Mouse (Mus musculus) spleen, adult 2 months (tissue): ENCODE data around the gene Trim75.

Experiments used
- CTCF ChIP-seq: fragments of 200-500 bp; IDR thresholded peaks from 2 replicates; pipeline ENCODE4 v1.5.1; 2011; ENCODE audit warnings: mild to moderate bottlenecking, inconsistent platforms; ENCODE audit not compliant: insufficient read depth, insufficient read length, insufficient replicate concordance; ENCODE audit errors: extremely low read depth
- POLR2A ChIP-seq: fragments of 200-500 bp; IDR thresholded peaks from 2 replicates; pipeline ENCODE4 v1.6.1; 2011; ENCODE audit warnings: low read depth, low read length, inconsistent platforms

DNA sequence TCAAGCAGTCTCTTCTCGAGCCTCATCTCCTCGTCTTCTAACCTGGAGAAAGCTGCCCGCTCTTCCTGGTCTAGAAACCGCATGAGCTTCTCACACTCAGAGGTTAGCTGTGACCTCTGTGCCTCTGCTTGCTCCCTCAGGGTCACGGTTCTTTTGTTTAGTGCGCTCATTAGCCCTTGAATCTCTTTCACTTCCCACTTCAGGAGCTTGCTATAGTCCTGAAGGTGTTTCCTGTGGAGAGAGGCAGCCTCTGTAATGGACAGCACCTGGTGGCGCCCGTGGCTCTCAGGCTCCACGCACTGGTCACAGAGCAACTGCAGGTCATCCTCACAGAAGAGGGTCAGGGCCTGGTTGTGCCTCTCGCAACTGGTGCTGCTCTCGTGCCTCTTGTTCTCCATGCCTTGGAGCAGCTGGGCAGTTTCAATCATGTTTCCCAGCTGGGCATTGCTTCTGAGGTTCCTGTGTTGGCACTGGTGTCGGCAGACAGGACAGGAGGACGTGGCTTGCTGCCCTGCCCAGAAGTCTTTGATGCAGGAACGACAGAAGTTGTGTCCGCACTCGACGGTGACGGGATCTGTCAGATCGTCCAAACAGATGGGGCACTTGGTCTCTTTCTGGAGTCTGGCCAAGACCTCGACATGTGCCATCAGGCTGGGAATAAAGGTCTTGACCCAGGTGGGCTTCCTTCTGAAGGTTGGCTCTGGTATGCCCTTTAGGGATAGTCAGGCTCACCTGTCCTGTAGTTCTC lies 4.3 kb downstream of the Trim75 start:
- TF ChIP-seq CTCF (no peak), POLR2A (no peak)
